Mouse (Mus musculus) kidney, adult 2 months (tissue): ENCODE results near the gene Primpol. TPM values are rescaled to one million over a fixed set of nuclear protein-coding genes. Genes with fewer than 3 reads are reported as not detected.

ENCODE experiments used
- DNase-seq: peaks from one replicate; pipeline ENCODE4 v3.0.0; 2021
- H3K27ac ChIP-seq: fragments of 200-500 bp; 2 replicates; pipeline ENCODE4 v1.5.1; 2012; ENCODE audit warnings: low read depth, low read length, control low read depth, inconsistent platforms; ENCODE audit not compliant: insufficient read depth
- H3K27me3 ChIP-seq: fragments of 200-500 bp; replicated peaks from 2 replicates; pipeline ENCODE4 v1.6.1; 2012; ENCODE audit warnings: mild to moderate bottlenecking, moderate library complexity, low read length, inconsistent platforms; ENCODE audit not compliant: control insufficient read depth, insufficient read depth
- H3K36me3 ChIP-seq: fragments of 200-500 bp; 2 replicates; pipeline ENCODE4 v1.6.1; 2012; ENCODE audit warnings: mild to moderate bottlenecking, moderate library complexity, low read length, inconsistent platforms; ENCODE audit not compliant: control insufficient read depth, insufficient read depth
- H3K4me1 ChIP-seq: fragments of 200-500 bp; 2 replicates; pipeline ENCODE4 v1.6.1; 2011; ENCODE audit warnings: low read length; ENCODE audit not compliant: control insufficient read depth, insufficient read depth
- H3K4me3 ChIP-seq: fragments of 200-500 bp; 2 replicates; pipeline ENCODE4 v1.5.1; 2011; ENCODE audit warnings: mild to moderate bottlenecking, low read depth, low read length, control low read depth; ENCODE audit not compliant: insufficient read depth
- CTCF ChIP-seq: fragments of 200-500 bp; conservative IDR thresholded peaks from 2 replicates; pipeline ENCODE4 v1.5.1; 2011; ENCODE audit warnings: low read depth, mild to moderate bottlenecking, control low read depth, low read length, moderate library complexity, mixed read lengths; ENCODE audit not compliant: insufficient read depth, insufficient read length
- POLR2A ChIP-seq: fragments of 200-500 bp; IDR thresholded peaks from one replicate; pipeline ENCODE4 v1.6.1; 2011; ENCODE audit warnings: low read depth, low read length, control low read depth
- WGBS: fragments of 180-500 bp; shearing (Covaris S2); methylation state at CpG from one replicate; pipeline ENCODE4 v1.1.7; 2018; 5-methylcytosine and 5-hydroxymethylcytosine counted together
- polyA plus RNA-seq: library from polyadenylated mRNA; depleted of rRNA; stranded (reverse); fragments of >200 nt; gene quantifications from 2 replicates; pipeline ENCODE4 v1.2.3, GENCODE M21; 2012

Gene Primpol
- polyA plus RNA-seq, 1 experiment: 1.4 TPM

- TF ChIP-seq CTCF (no peak), POLR2A (no peak)
- Histone ChIP-seq H3K4me1 (no peaks in the 10 kb centered on the region), H3K4me3 (no peak overlapping the region), H3K36me3 (no peaks in the 10 kb centered on the region; the same call in 1 of the 2 replicates), H3K27me3 (no peaks in the 10 kb centered on the region), H3K27ac (no peak overlapping the region)
- 94% methylated on average over 5 of the region's 5 CpGs for WGBS
- DNase-seq: no peak
These were observed 13.4 kb downstream of the Primpol start for GRCm38 (mm10) chr8:46603587-46603986.

- TF ChIP-seq POLR2A (no peak), CTCF (no peak)
- Histone ChIP-seq H3K27ac (no peak overlapping the region), H3K4me3 (no peak overlapping the region), H3K36me3 (no peaks in the 10 kb centered on the region; the same call in 1 of the 2 replicates), H3K4me1 (no peaks in the 10 kb centered on the region), H3K27me3 (no peaks in the 10 kb centered on the region)
- WGBS: 57% methylated on average over 10 of the region's 10 CpGs
- DNase-seq: no peak
These were observed 15.9 kb downstream of the Primpol start for GRCm38 (mm10) chr8:46600959-46601707.

- DNase-seq: no peak
- Histone ChIP-seq H3K4me1 (peaks cover 4% of the 10 kb centered on the region; the same call in 1 of the 2 replicates), H3K27me3 (no peaks in the 10 kb centered on the region), H3K27ac (no peak overlapping the region), H3K36me3 (no peaks in the 10 kb centered on the region), H3K4me3 (no peak overlapping the region)
- TF ChIP-seq POLR2A (no peak), CTCF (no peak)
- 96% methylated on average over 7 of the region's 7 CpGs for WGBS
These were observed 17.6 kb downstream of the Primpol start for GRCm38 (mm10) chr8:46599314-46599904.

- no peak for DNase-seq
- H3K4me1 ChIP-seq: peaks cover 4% of the 10 kb centered on the region; the same call in 1 of the 2 replicates
- no peak overlapping the region for H3K27ac ChIP-seq
- H3K27me3 ChIP-seq: no peaks in the 10 kb centered on the region
- TF ChIP-seq POLR2A (no peak), CTCF (no peak)
- no peaks in the 10 kb centered on the region for H3K36me3 ChIP-seq
- no peak overlapping the region for H3K4me3 ChIP-seq
- WGBS: 99% methylated on average over 5 of the region's 5 CpGs
These were observed 18.3 kb downstream of the Primpol start for GRCm38 (mm10) chr8:46598753-46599152.

GRCm38 (mm10) chr8:46598114-46598513, 18.9 kb downstream of the Primpol start:
- Histone ChIP-seq H3K27ac (no peak overlapping the region), H3K4me1 (peaks cover 4% of the 10 kb centered on the region; the same call in 1 of the 2 replicates), H3K36me3 (no peaks in the 10 kb centered on the region), H3K27me3 (no peaks in the 10 kb centered on the region), H3K4me3 (no peak overlapping the region)
- TF ChIP-seq POLR2A (no peak), CTCF (no peak)
- 90% methylated on average over 2 of the region's 2 CpGs for WGBS
- DNase-seq: no peak

GRCm38 (mm10) chr8:46597411-46597810, 19.6 kb downstream of the Primpol start:
- Histone ChIP-seq H3K27ac (no peak overlapping the region), H3K27me3 (no peaks in the 10 kb centered on the region), H3K36me3 (no peaks in the 10 kb centered on the region), H3K4me1 (peaks cover 4% of the 10 kb centered on the region; the same call in 1 of the 2 replicates), H3K4me3 (no peak overlapping the region)
- DNase-seq: no peak
- TF ChIP-seq POLR2A: no peak
- no peak for TF ChIP-seq CTCF
- WGBS: 83% methylated on average over 2 of the region's 2 CpGs

GRCm38 (mm10) chr8:46596530-46596929, 20.5 kb downstream of the Primpol start:
- no peak for DNase-seq
- Histone ChIP-seq H3K4me1 (peaks cover 4% of the 10 kb centered on the region; the same call in 1 of the 2 replicates), H3K4me3 (no peak overlapping the region), H3K27me3 (no peaks in the 10 kb centered on the region), H3K36me3 (no peaks in the 10 kb centered on the region), H3K27ac (no peak overlapping the region)
- TF ChIP-seq CTCF: no peak
- no peak for TF ChIP-seq POLR2A
- WGBS: 96% methylated on average over 2 of the region's 2 CpGs
